Comparison of ENCODE assay signal across 17 mouse cellular contexts in the genomic region with DNA sequence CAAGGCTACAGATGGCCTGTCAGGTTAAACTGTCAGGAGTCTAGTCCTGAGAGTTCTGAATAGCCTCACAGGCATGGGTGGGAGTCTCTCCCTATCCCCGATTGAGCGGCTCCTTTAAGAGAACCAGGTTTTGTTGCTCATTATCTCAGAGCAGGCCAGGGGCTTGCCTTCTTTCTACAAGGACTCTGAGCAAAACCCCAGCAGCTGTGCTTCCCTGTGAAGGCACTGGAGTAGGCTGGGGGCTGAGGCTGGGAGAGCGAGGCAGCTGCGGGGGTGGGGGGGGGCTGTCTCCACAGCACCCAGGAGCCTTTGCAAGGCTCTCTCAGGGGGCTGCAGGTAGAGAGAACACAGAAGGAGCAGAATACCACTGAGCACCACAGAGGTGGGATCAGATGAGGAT. TPM values are rescaled to one million over a fixed set of nuclear protein-coding genes. Genes with fewer than 3 reads are reported as not detected.
A peak's percentile ranks its signal among the peaks of the same experiment; 100 is the strongest.
DNase-seq lines count a peak whose midpoint lies in the region; ATAC-seq and TF ChIP-seq lines count a peak whose summit lies in the region.
"Had no signal": no experiment of that assay in that cellular context is flagged by ENCODE, and none has a peak within 500 bp of the region (broad histone marks: within the 10 kb centered on the region; RNA-seq: fewer than 3 reads in every experiment).

No protein-coding gene starts in this region.

- H3K4me2 ChIP-seq in embryonic facial prominence, embryonic 13.5 days: no peak overlapping the region
- H3K4me2 ChIP-seq in heart, embryonic 16.5 days (ENCODE audit: low read depth, low read length): peak overlapping the region; percentile 22; the same call in 1 of the 2 replicates
- H3K4me2 ChIP-seq in midbrain, embryonic 12.5 days (replicated peaks): no peak overlapping the region
- H3K4me2 ChIP-seq in midbrain, postnatal 0 days (ENCODE audit: low read depth, low read length, poor library complexity, severe bottlenecking): no peak overlapping the region
- H3K4me2 ChIP-seq: embryonic facial prominence, embryonic 15.5 days; heart, embryonic 15.5 days; limb, embryonic 13.5 days had no signal

- H3K4me3 ChIP-seq in embryonic facial prominence, embryonic 13.5 days: no peak overlapping the region
- no peak overlapping the region for H3K4me3 ChIP-seq in embryonic facial prominence, embryonic 10.5 days
- no peak overlapping the region for H3K4me3 ChIP-seq in heart, embryonic 16.5 days (ENCODE audit: low read length)
- no peak overlapping the region for H3K4me3 ChIP-seq in midbrain, embryonic 12.5 days
- H3K4me3 ChIP-seq in midbrain, postnatal 0 days (ENCODE audit: low read depth, low read length): no peak overlapping the region
- no peak overlapping the region for H3K4me3 ChIP-seq in olfactory bulb, adult 2 months (ENCODE audit: insufficient read depth, low read depth, low read length)
- H3K4me3 ChIP-seq: embryonic facial prominence, embryonic 15.5 days; heart, embryonic 15.5 days; limb, embryonic 13.5 days had no signal

- H3K9me3 ChIP-seq in embryonic facial prominence, embryonic 13.5 days: no peaks in the 10 kb centered on the region
- no peaks in the 10 kb centered on the region for H3K9me3 ChIP-seq in embryonic facial prominence, embryonic 10.5 days
- H3K9me3 ChIP-seq in heart, embryonic 16.5 days (replicated peaks; ENCODE audit: control insufficient read depth, low read length): no peaks in the 10 kb centered on the region
- H3K9me3 ChIP-seq in midbrain, embryonic 12.5 days: no peaks in the 10 kb centered on the region
- no peaks in the 10 kb centered on the region for H3K9me3 ChIP-seq in midbrain, postnatal 0 days (ENCODE audit: low read length)
- H3K9me3 ChIP-seq: embryonic facial prominence, embryonic 15.5 days; heart, embryonic 15.5 days; limb, embryonic 13.5 days had no signal

- peaks cover 45% of the 10 kb centered on the region for H3K36me3 ChIP-seq in embryonic facial prominence, embryonic 13.5 days
- H3K36me3 ChIP-seq in embryonic facial prominence, embryonic 10.5 days (replicated peaks): peaks cover 30% of the 10 kb centered on the region
- peaks cover 18% of the 10 kb centered on the region for H3K36me3 ChIP-seq in heart, embryonic 16.5 days (ENCODE audit: control insufficient read depth, insufficient read depth)
- no peaks in the 10 kb centered on the region for H3K36me3 ChIP-seq in midbrain, embryonic 12.5 days
- no peaks in the 10 kb centered on the region for H3K36me3 ChIP-seq in midbrain, postnatal 0 days (ENCODE audit: insufficient read depth, low read length)

- WGBS in embryonic facial prominence, embryonic 13.5 days: 82% methylated on average over 4 of the region's 4 CpGs
- 82% methylated on average over 4 of the region's 4 CpGs for WGBS in embryonic facial prominence, embryonic 10.5 days
- WGBS in heart, embryonic 16.5 days: 54% methylated on average over 4 of the region's 4 CpGs
- 68% methylated on average over 4 of the region's 4 CpGs for WGBS in midbrain, embryonic 12.5 days
- 45% methylated on average over 4 of the region's 4 CpGs for WGBS in midbrain, postnatal 0 days
- 44% methylated on average over 4 of the region's 4 CpGs for WGBS in olfactory bulb, adult 2 months

- H3K4me1 ChIP-seq in embryonic facial prominence, embryonic 13.5 days: peaks cover 59% of the 10 kb centered on the region
- peaks cover 73% of the 10 kb centered on the region for H3K4me1 ChIP-seq in embryonic facial prominence, embryonic 10.5 days
- peaks cover 62% of the 10 kb centered on the region for H3K4me1 ChIP-seq in heart, embryonic 16.5 days (ENCODE audit: control insufficient read depth, insufficient read depth, low read length)
- peaks cover 56% of the 10 kb centered on the region for H3K4me1 ChIP-seq in midbrain, embryonic 12.5 days
- peaks cover 9% of the 10 kb centered on the region; the same call in 1 of the 2 replicates for H3K4me1 ChIP-seq in midbrain, postnatal 0 days (ENCODE audit: insufficient read depth, low read length)
- peaks cover 45% of the 10 kb centered on the region for H3K4me1 ChIP-seq in olfactory bulb, adult 2 months (ENCODE audit: control insufficient read depth, insufficient read depth, low read length)

- H3K9ac ChIP-seq in embryonic facial prominence, embryonic 13.5 days: peak overlapping the region; percentile 21; the same call in 1 of the 2 replicates
- H3K9ac ChIP-seq in heart, embryonic 16.5 days (ENCODE audit: low read length): 0 out of 2 replicates have a peak overlapping the region, but pooled peaks have one; percentile 44
- no peak overlapping the region for H3K9ac ChIP-seq in midbrain, embryonic 12.5 days (replicated peaks)
- no peak overlapping the region for H3K9ac ChIP-seq in midbrain, postnatal 0 days (replicated peaks; ENCODE audit: low read length, poor library complexity, severe bottlenecking)
- H3K9ac ChIP-seq: embryonic facial prominence, embryonic 15.5 days; heart, embryonic 15.5 days; limb, embryonic 13.5 days had no signal

- H3K27me3 ChIP-seq in embryonic facial prominence, embryonic 13.5 days: no peaks in the 10 kb centered on the region
- peaks cover 20% of the 10 kb centered on the region for H3K27me3 ChIP-seq in embryonic facial prominence, embryonic 10.5 days (replicated peaks; ENCODE audit: low read depth, poor library complexity, severe bottlenecking)
- H3K27me3 ChIP-seq in heart, embryonic 16.5 days (ENCODE audit: control insufficient read depth, insufficient read depth, low read length): no peaks in the 10 kb centered on the region
- H3K27me3 ChIP-seq in midbrain, embryonic 12.5 days: peaks cover 10% of the 10 kb centered on the region
- H3K27me3 ChIP-seq in midbrain, postnatal 0 days (ENCODE audit: insufficient read depth, low read length): no peaks in the 10 kb centered on the region
- H3K27me3 ChIP-seq: embryonic facial prominence, embryonic 15.5 days; heart, embryonic 15.5 days; limb, embryonic 13.5 days; Patski had no signal

- no peak for TF ChIP-seq POLR2A in olfactory bulb, adult 2 months (IDR thresholded peaks at IDR 0.05; ENCODE audit: insufficient read depth, low read depth, low read length)

- H3K27ac ChIP-seq in embryonic facial prominence, embryonic 13.5 days: no peak overlapping the region
- no peak overlapping the region for H3K27ac ChIP-seq in embryonic facial prominence, embryonic 10.5 days (replicated peaks)
- no peak overlapping the region for H3K27ac ChIP-seq in heart, embryonic 16.5 days (ENCODE audit: low read length)
- peak overlapping the region; percentile 49; the same call in 1 of the 2 replicates for H3K27ac ChIP-seq in midbrain, embryonic 12.5 days (replicated peaks)
- no peak overlapping the region for H3K27ac ChIP-seq in midbrain, postnatal 0 days (ENCODE audit: low read depth, low read length)
- peak overlapping the region; percentile 78 for H3K27ac ChIP-seq in olfactory bulb, adult 2 months (ENCODE audit: insufficient read depth, low read depth, low read length)
- H3K27ac ChIP-seq: embryonic facial prominence, embryonic 15.5 days; heart, embryonic 15.5 days; limb, embryonic 13.5 days had no signal

- TF ChIP-seq CTCF in midbrain, postnatal 0 days (IDR thresholded peaks at IDR 0.05): no peak
- TF ChIP-seq CTCF in olfactory bulb, adult 2 months (IDR thresholded peaks at IDR 0.05; ENCODE audit: insufficient read depth, low read depth, low read length): no peak

- no peak for ATAC-seq in embryonic facial prominence, embryonic 13.5 days (ENCODE audit: insufficient number of reproducible peaks, insufficient read depth, low FRiP score, low TSS enrichment, low read depth)
- no peak for ATAC-seq in heart, embryonic 16.5 days (replicated peaks; ENCODE audit: extremely low read depth, insufficient read depth, low FRiP score)
- no peak for ATAC-seq in midbrain, embryonic 12.5 days (ENCODE audit: low FRiP score, low read depth)
- ATAC-seq in midbrain, postnatal 0 days (ENCODE audit: low FRiP score): no peak
- ATAC-seq: intestine, embryonic 16.5 days; Patski had no signal

- DNase-seq in embryonic facial prominence, embryonic 10.5 days (ENCODE audit: low spot score): no peak
- DNase-seq in heart, adult 8-10 months (ENCODE audit: low spot score): no peak
- DNase-seq in midbrain, postnatal 0 days (ENCODE audit: low spot score): no peak
- DNase-seq in layer of hippocampus, postnatal 36 days: no peak
- DNase-seq: cerebellum, postnatal 14 days; lung, adult 18-20 months; spleen, adult 18-20 months; thymus, adult 18-20 months had no signal

RNA-seq across cellular contexts. Expression of a gene that starts 5.1 kb away (rescaled TPM):
- polyA plus RNA-seq in embryonic facial prominence, embryonic 13.5 days (2015; fragmentation: Nextera tagmentation; extraction: Ambion mirVana): 6.8 and 7.5 TPM in 2 replicates
- 5.3 and 5.7 TPM in 2 replicates for polyA plus RNA-seq in embryonic facial prominence, embryonic 10.5 days (2016; fragmentation: Nextera tagmentation; extraction: Ambion mirVana)
- polyA plus RNA-seq in heart, embryonic 16.5 days (2015; fragmentation: Nextera tagmentation; extraction: Ambion mirVana): 9.1 and 10.9 TPM in 2 replicates
- 10 to 100 TPM; 33.0 to 42.1 (median 39.3) TPM for total RNA-seq in heart, adult 8-10 months (2022)
- polyA plus RNA-seq in midbrain, embryonic 12.5 days (2016; fragmentation: Nextera tagmentation; extraction: Ambion mirVana): 5.6 and 6.8 TPM in 2 replicates
- total RNA-seq in midbrain, postnatal 0 days (2014; rRNA removed): 7.3 and 11.2 TPM in 2 replicates
- 1.9 TPM in 2 replicates for polyA plus RNA-seq in midbrain, postnatal 0 days (2015; fragmentation: Nextera tagmentation; extraction: Ambion mirVana)
- not detected in 2 replicates for polyA plus RNA-seq in olfactory bulb, adult 2 months (2012; ENCODE audit: insufficient read depth, insufficient read length, low replicate concordance, missing spikeins)
- 1 to 10 TPM; 5.9 to 6.7 TPM for total RNA-seq in layer of hippocampus, postnatal 36 days (2021)

Comparison
In these comparisons a context has a peak if more than half of its experiments do, and no peak if none do; other contexts are left out.
1. H3K27ac ChIP-seq: peak in midbrain, embryonic 12.5 days (single experiment) and olfactory bulb, adult 2 months (single experiment); none in embryonic facial prominence, embryonic 13.5 days (single experiment), embryonic facial prominence, embryonic 10.5 days (single experiment), heart, embryonic 16.5 days (single experiment) and midbrain, postnatal 0 days (single experiment).
2. H3K9ac ChIP-seq: peak in embryonic facial prominence, embryonic 13.5 days (single experiment) and heart, embryonic 16.5 days (single experiment); none in midbrain, embryonic 12.5 days (single experiment) and midbrain, postnatal 0 days (single experiment).